Comparison of ENCODE assay signal across 26 mouse cellular contexts in the genomic region with DNA sequence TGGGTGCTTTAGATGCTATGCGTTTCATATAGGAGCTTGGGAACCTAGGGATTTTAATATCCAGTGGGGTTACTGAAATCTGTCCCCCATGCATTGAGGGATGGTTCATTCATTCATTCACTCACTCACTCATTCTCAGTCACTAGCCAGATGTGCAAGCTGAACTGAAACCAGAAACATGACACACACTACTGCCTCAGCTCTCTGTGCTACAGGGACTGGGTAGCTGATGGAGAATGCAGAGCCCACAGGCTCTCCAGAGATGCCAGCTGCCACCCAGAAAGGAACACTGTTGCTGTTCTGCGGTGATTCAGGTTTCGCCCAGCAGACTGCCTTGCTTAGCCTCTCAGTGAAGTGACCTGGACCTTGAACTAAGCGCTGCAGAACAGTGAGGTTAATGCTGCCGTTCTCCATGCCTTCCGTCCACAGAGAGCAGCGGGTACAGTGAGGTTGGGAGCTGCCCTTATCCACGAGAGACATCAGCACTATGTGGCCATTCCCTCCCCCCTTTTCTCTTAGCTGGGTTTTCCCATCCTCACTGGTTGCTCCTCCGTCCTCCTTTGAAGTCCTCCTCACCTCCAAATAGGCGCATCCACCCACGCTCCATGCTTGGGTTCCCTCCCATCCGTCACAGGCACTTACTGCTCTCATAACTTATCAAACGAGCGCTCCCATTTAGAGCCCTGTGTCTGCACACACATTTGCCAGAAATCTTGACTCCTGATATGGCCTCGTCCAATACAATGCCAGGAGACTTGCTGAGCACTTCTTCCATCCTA. TPM values are rescaled to one million over a fixed set of nuclear protein-coding genes. Genes with fewer than 3 reads are reported as not detected.
A peak's percentile ranks its signal among the peaks of the same experiment; 100 is the strongest.
DNase-seq lines count a peak whose midpoint lies in the region; ATAC-seq and TF ChIP-seq lines count a peak whose summit lies in the region.
"Had no signal": no experiment of that assay in that cellular context is flagged by ENCODE, and none has a peak within 500 bp of the region (broad histone marks: within the 10 kb centered on the region; RNA-seq: fewer than 3 reads in every experiment).

No protein-coding gene starts in this region.

- peak overlapping the region; percentile 51 for H3K4me2 ChIP-seq in CH12.LX (ENCODE audit: insufficient read depth, low read depth, poor library complexity, severe bottlenecking)
- H3K4me2 ChIP-seq: embryonic facial prominence, embryonic 13.5 days; forebrain, embryonic 12.5 days; heart, embryonic 12.5 days; limb, embryonic 15.5 days; midbrain, embryonic 15.5 days; neural tube, embryonic 15.5 days had no signal

- no peak; the same call in 1 of the 2 replicates for TF ChIP-seq RAD21 in CH12.LX (IDR thresholded peaks at IDR 0.05; ENCODE audit: low read depth, low read length)

- DNase-seq in kidney, adult 9 months = peak; percentile 38
- DNase-seq in kidney, postnatal 10 days = no peak
- peak; percentile 81 for DNase-seq in CH12.LX (ENCODE audit: extremely low read depth)
- DNase-seq in ovary, postnatal 14 days (ENCODE audit: low spot score) = no peak
- no peak for DNase-seq in natural killer cell, adult 2 months (ENCODE audit: low spot score in 2 of 2)
- DNase-seq: cerebellum, adult 2 months; cerebellum, postnatal 25 days; heart, postnatal 10 days; kidney, postnatal 25 days; layer of hippocampus, adult 9-11 months; left cerebral cortex, postnatal 4 days; lung, adult 18-20 months; lung, postnatal 10 days; thymus, postnatal 25 days had no signal

- H3K27me3 ChIP-seq in megakaryocyte, embryonic 14.5 days (replicated peaks) = no peaks in the 10 kb centered on the region
- H3K27me3 ChIP-seq in CH12.LX (replicated peaks) = no peaks in the 10 kb centered on the region
- H3K27me3 ChIP-seq: embryonic facial prominence, embryonic 13.5 days; forebrain, embryonic 12.5 days; heart, embryonic 12.5 days; limb, embryonic 15.5 days; midbrain, embryonic 15.5 days; neural tube, embryonic 15.5 days had no signal

- peak; percentile 92 for TF ChIP-seq EP300 in CH12.LX (IDR thresholded peaks at IDR 0.05; ENCODE audit: low read length)

- no peak overlapping the region for H3K9ac ChIP-seq in CH12.LX (ENCODE audit: insufficient read depth, low read depth)
- H3K9ac ChIP-seq: embryonic facial prominence, embryonic 13.5 days; forebrain, embryonic 12.5 days; heart, embryonic 12.5 days; limb, embryonic 15.5 days; midbrain, embryonic 15.5 days; neural tube, embryonic 15.5 days had no signal

- no peaks in the 10 kb centered on the region for H3K9me3 ChIP-seq in megakaryocyte, embryonic 14.5 days
- H3K9me3 ChIP-seq in CH12.LX (replicated peaks; ENCODE audit: low read length) = no peaks in the 10 kb centered on the region
- H3K9me3 ChIP-seq: embryonic facial prominence, embryonic 13.5 days; forebrain, embryonic 12.5 days; heart, embryonic 12.5 days; limb, embryonic 15.5 days; midbrain, embryonic 15.5 days; neural tube, embryonic 15.5 days had no signal

- no peak for TF ChIP-seq POLR2A in CH12.LX (IDR thresholded peaks at IDR 0.05; ENCODE audit: low read depth, low read length)

- H3K79me2 ChIP-seq in CH12.LX (replicated peaks; ENCODE audit: control insufficient read depth, extremely low read depth, insufficient read depth, poor library complexity, severe bottlenecking) = peaks cover 22% of the 10 kb centered on the region

- peaks cover 92% of the 10 kb centered on the region for H3K36me3 ChIP-seq in megakaryocyte, embryonic 14.5 days (replicated peaks; ENCODE audit: low read length)
- H3K36me3 ChIP-seq in CH12.LX (replicated peaks in 1 of 2; ENCODE audit: control insufficient read depth in 1 of 2, insufficient read depth in 1 of 2, low read length in 1 of 2) = peaks cover 20 to 68% of the 10 kb centered on the region in 2 experiments
- H3K36me3 ChIP-seq: forebrain, embryonic 12.5 days; midbrain, embryonic 15.5 days; neural tube, embryonic 15.5 days had no signal

- dilution Hi-C loops in CH12.LX (cut with MboI; ENCODE audit: extremely low pct_ligation_motif_present, extremely low pct_unique_long_range_greater_than_20kb, low sequenced_read_pairs) = no loop called here

- peak overlapping the region; percentile 45 for H3K27ac ChIP-seq in CH12.LX (ENCODE audit: insufficient read depth, low read depth)
- H3K27ac ChIP-seq: embryonic facial prominence, embryonic 13.5 days; forebrain, embryonic 12.5 days; hindbrain, postnatal 0 days; limb, embryonic 15.5 days; midbrain, embryonic 15.5 days; neural tube, embryonic 15.5 days had no signal

- peak overlapping the region; percentile 4 for H3K4me3 ChIP-seq in megakaryocyte, embryonic 14.5 days (replicated peaks)
- peak overlapping the region in 1 of 3 experiments; percentile 27 for H3K4me3 ChIP-seq in CH12.LX (replicated peaks in 1 of 3; ENCODE audit: low read depth in 2 of 3, low read length in 2 of 3, poor library complexity in 1 of 3)
- H3K4me3 ChIP-seq: embryonic facial prominence, embryonic 13.5 days; erythroblast, embryonic 14.5 days; forebrain, embryonic 12.5 days; heart, embryonic 12.5 days; limb, embryonic 15.5 days; midbrain, embryonic 15.5 days; neural tube, embryonic 15.5 days had no signal

- ATAC-seq in megakaryocyte, adult 5-6 weeks (ENCODE audit: poor library complexity, severe bottlenecking) = no peak
- ATAC-seq in monocyte, adult 5-6 weeks (replicated peaks; ENCODE audit: insufficient number of reproducible peaks, low FRiP score, low TSS enrichment, poor library complexity, severe bottlenecking) = peak; percentile 30; the same call in 1 of the 2 replicates
- ATAC-seq: hindbrain, postnatal 0 days; intestine, embryonic 16.5 days; midbrain, embryonic 15.5 days had no signal

- in situ Hi-C loops in CH12.LX (cut with MboI; ENCODE audit: low pct_ligation_motif_present, low pct_unique_long_range_greater_than_20kb, low sequenced_read_pairs) = no loop called here

- peaks cover 85% of the 10 kb centered on the region for H3K4me1 ChIP-seq in megakaryocyte, embryonic 14.5 days
- H3K4me1 ChIP-seq in CH12.LX (ENCODE audit: control insufficient read depth in 1 of 2, insufficient read depth in 2 of 2) = peaks cover 15 to 59% of the 10 kb centered on the region in 2 experiments

- no peak for TF ChIP-seq CTCF in CH12.LX (conservative IDR thresholded peaks at IDR 0.05 in 1 of 2, IDR thresholded peaks at IDR 0.05 in 1 of 2; ENCODE audit: low read depth in 2 of 2, low read length in 2 of 2)

TF ChIP-seq in CH12.LX, 34 proteins besides CTCF, POLR2A, EP300 and RAD21 (continues in another document):
- TF ChIP-seq KAT2A (IDR thresholded peaks at IDR 0.05; ENCODE audit: insufficient replicate concordance, low read length) = no peak
- peak; percentile 60; the same call in 1 of the 2 replicates for TF ChIP-seq ETS1 (conservative IDR thresholded peaks at IDR 0.05; ENCODE audit: low read depth, low read length)
- no peak for TF ChIP-seq HCFC1 (IDR thresholded peaks at IDR 0.05; ENCODE audit: low read depth, low read length)
- TF ChIP-seq JUN (IDR thresholded peaks at IDR 0.05; ENCODE audit: insufficient read depth, low read depth, low read length) = 0 out of 2 replicates have a peak, but pooled peaks have one; percentile 18
- peak; percentile 57 for TF ChIP-seq TCF12 (IDR thresholded peaks at IDR 0.05; ENCODE audit: low read depth, low read length)
- TF ChIP-seq POLR2AphosphoS2 (IDR thresholded peaks at IDR 0.05; ENCODE audit: low read depth, low read length) = no peak
- TF ChIP-seq UBTF (IDR thresholded peaks at IDR 0.05; ENCODE audit: low read depth, low read length) = no peak
- no peak for TF ChIP-seq ZKSCAN1 (IDR thresholded peaks at IDR 0.05; ENCODE audit: borderline replicate concordance, low read depth, low read length)
- TF ChIP-seq MAX (IDR thresholded peaks at IDR 0.05; ENCODE audit: low read length) = no peak; the same call in 1 of the 2 replicates
- no peak for TF ChIP-seq USF2 (conservative IDR thresholded peaks at IDR 0.05; ENCODE audit: low read depth, low read length)
- no peak for TF ChIP-seq USF1 (IDR thresholded peaks at IDR 0.05; ENCODE audit: low read depth, low read length)
- TF ChIP-seq E2F4 (IDR thresholded peaks at IDR 0.05; ENCODE audit: insufficient replicate concordance, low read depth, low read length) = no peak
- TF ChIP-seq IRF4 (IDR thresholded peaks at IDR 0.05; ENCODE audit: low read depth, low read length) = peak; percentile 77
- TF ChIP-seq ZC3H11A (IDR thresholded peaks at IDR 0.05; ENCODE audit: low read depth, low read length) = no peak
- TF ChIP-seq ELF1 (IDR thresholded peaks at IDR 0.05; ENCODE audit: low read depth, low read length) = no peak
- peak; percentile 53 for TF ChIP-seq BHLHE40 (IDR thresholded peaks at IDR 0.05; ENCODE audit: low read depth, low read length)
- no peak for TF ChIP-seq CHD2 (IDR thresholded peaks at IDR 0.05; ENCODE audit: low read length)
- TF ChIP-seq ZNF384 (IDR thresholded peaks at IDR 0.05; ENCODE audit: low read depth, low read length) = no peak
- TF ChIP-seq JUND (conservative IDR thresholded peaks at IDR 0.05; ENCODE audit: low read depth, low read length) = no peak
- TF ChIP-seq NRF1 (IDR thresholded peaks at IDR 0.05; ENCODE audit: low read depth, low read length) = no peak
- peak; percentile 65; the same call in 1 of the 2 replicates for TF ChIP-seq MYC (IDR thresholded peaks at IDR 0.05; ENCODE audit: low read depth, low read length)
- no peak for TF ChIP-seq GABPA (IDR thresholded peaks at IDR 0.05; ENCODE audit: insufficient replicate concordance, low read depth, low read length)
- no peak for TF ChIP-seq SMC3 (IDR thresholded peaks at IDR 0.05; ENCODE audit: low read depth, low read length)
- no peak for TF ChIP-seq CHD1 (IDR thresholded peaks at IDR 0.05; ENCODE audit: low read depth, low read length)
- no peak for TF ChIP-seq NELFE (IDR thresholded peaks at IDR 0.05; ENCODE audit: low read depth, low read length)
- TF ChIP-seq MAZ (IDR thresholded peaks at IDR 0.05; ENCODE audit: low read depth, low read length) = no peak
- TF ChIP-seq PAX5 (IDR thresholded peaks at IDR 0.05; ENCODE audit: low read length) = no peak
- TF ChIP-seq RCOR1 (conservative IDR thresholded peaks at IDR 0.05; ENCODE audit: low read depth, low read length) = no peak
- TF ChIP-seq SIN3A (IDR thresholded peaks at IDR 0.05; ENCODE audit: low read length) = 0 out of 2 replicates have a peak, but pooled peaks have one; percentile 45
- no peak for TF ChIP-seq ZMIZ1 (IDR thresholded peaks at IDR 0.05; ENCODE audit: low read depth, low read length)

RNA-seq across cellular contexts. Expression of gene Mbnl2, which starts 58.2 kb away (rescaled TPM):
- polyA plus RNA-seq in megakaryocyte, embryonic 14.5 days (2012; ENCODE audit: insufficient read depth, low replicate concordance) = 43.0 and 66.7 TPM in 2 replicates
- total RNA-seq in megakaryocyte, adult 5-6 weeks (2015) = 113 and 132 TPM in 2 replicates
- 94.7 and 111 TPM in 2 replicates for total RNA-seq in megakaryocyte, adult 5-6 weeks (2017)
- total RNA-seq in CH12.LX (2012; rRNA removed) = 19.6 and 23.9 TPM in 2 replicates
- total RNA-seq in CH12.LX (2014; rRNA removed) = 23.7 and 23.8 TPM in 2 replicates
- 21.8 and 28.9 TPM in 2 replicates for polyA plus RNA-seq in CH12.LX (2012; ENCODE audit: insufficient read length, low read depth)
- 77.3 to 125 TPM (median 112 TPM) in 3 replicates for total RNA-seq in monocyte, adult 5-6 weeks (2017)

Comparison
In these comparisons a context has a peak if more than half of its experiments do, and no peak if none do; other contexts are left out.
1. DNase-seq: peak in kidney, adult 9 months (single experiment) and CH12.LX (single experiment); none in kidney, postnatal 10 days (single experiment), ovary, postnatal 14 days (single experiment) and natural killer cell, adult 2 months (0 of 2).